Mouse (Mus musculus): ENCODE results near the gene Psme1. TPM values are rescaled to one million over a fixed set of nuclear protein-coding genes. Genes with fewer than 3 reads are reported as not detected.

Psme1 gene
- polyA plus RNA-seq, 1 experiment: 116 TPM

- H3K4me1 ChIP-seq (ENCODE audit: control insufficient read depth, insufficient read depth, low read length): no peaks in the 10 kb centered on the region
- no peak for TF ChIP-seq CTCF (IDR thresholded peaks at IDR 0.05; ENCODE audit: borderline replicate concordance, insufficient read depth, low read length)
- TF ChIP-seq POLR2A (IDR thresholded peaks at IDR 0.05; ENCODE audit: low read depth, low read length): no peak
- H3K4me3 ChIP-seq (ENCODE audit: insufficient read depth, low read length): no peak overlapping the region
- H3K27ac ChIP-seq (ENCODE audit: insufficient read depth, low read length): no peak overlapping the region
These were observed 30.4 kb downstream of the Psme1 start for GRCm38 (mm10) chr14:55608339-55608738.

GRCm38 (mm10) chr14:55613346-55613745 lies 35.4 kb downstream of the Psme1 start:
- no peak for TF ChIP-seq POLR2A (IDR thresholded peaks at IDR 0.05; ENCODE audit: low read depth, low read length)

GRCm38 (mm10) chr14:55614565-55615178 lies 36.7 kb downstream of the Psme1 start:
- Histone ChIP-seq H3K4me3 (ENCODE audit: insufficient read depth, low read length) (no peak overlapping the region), H3K4me1 (ENCODE audit: control insufficient read depth, insufficient read depth, low read length) (no peaks in the 10 kb centered on the region), H3K27ac (ENCODE audit: insufficient read depth, low read length) (no peak overlapping the region)
- no peak for TF ChIP-seq POLR2A (IDR thresholded peaks at IDR 0.05; ENCODE audit: low read depth, low read length)
- TF ChIP-seq CTCF (IDR thresholded peaks at IDR 0.05; ENCODE audit: borderline replicate concordance, insufficient read depth, low read length): no peak

More at GRCm38 (mm10) chr14:55613346-55613745, 35.4 kb downstream of the Psme1 start:
- H3K4me3 ChIP-seq (ENCODE audit: insufficient read depth, low read length): no peak overlapping the region
- H3K27ac ChIP-seq (ENCODE audit: insufficient read depth, low read length): no peak overlapping the region
- H3K4me1 ChIP-seq (ENCODE audit: control insufficient read depth, insufficient read depth, low read length): no peaks in the 10 kb centered on the region

GRCm38 (mm10) chr14:55615876-55616275 lies 38.0 kb downstream of the Psme1 start:
- Histone ChIP-seq H3K4me3 (ENCODE audit: insufficient read depth, low read length) (no peak overlapping the region), H3K27ac (ENCODE audit: insufficient read depth, low read length) (no peak overlapping the region), H3K4me1 (ENCODE audit: control insufficient read depth, insufficient read depth, low read length) (no peaks in the 10 kb centered on the region)
- TF ChIP-seq CTCF (IDR thresholded peaks at IDR 0.05; ENCODE audit: borderline replicate concordance, insufficient read depth, low read length) (no peak), POLR2A (IDR thresholded peaks at IDR 0.05; ENCODE audit: low read depth, low read length) (no peak)

GRCm38 (mm10) chr14:55616844-55617243 lies 38.9 kb downstream of the Psme1 start:
- H3K27ac ChIP-seq (ENCODE audit: insufficient read depth, low read length): no peak overlapping the region
- no peaks in the 10 kb centered on the region for H3K4me1 ChIP-seq (ENCODE audit: control insufficient read depth, insufficient read depth, low read length)
- no peak for TF ChIP-seq POLR2A (IDR thresholded peaks at IDR 0.05; ENCODE audit: low read depth, low read length)
- no peak for TF ChIP-seq CTCF (IDR thresholded peaks at IDR 0.05; ENCODE audit: borderline replicate concordance, insufficient read depth, low read length)
- no peak overlapping the region for H3K4me3 ChIP-seq (ENCODE audit: insufficient read depth, low read length)

GRCm38 (mm10) chr14:55617822-55618221 lies 39.9 kb downstream of the Psme1 start, which contains the start of gene Rec8:
Gene Rec8 (plus strand): TSS chr14:55618037.
- Histone ChIP-seq H3K4me1 (ENCODE audit: control insufficient read depth, insufficient read depth, low read length) (no peaks in the 10 kb centered on the region), H3K27ac (ENCODE audit: insufficient read depth, low read length) (no peak within 1 kb of the TSS), H3K4me3 (ENCODE audit: insufficient read depth, low read length) (no peak within 1 kb of the TSS)
- TF ChIP-seq POLR2A (IDR thresholded peaks at IDR 0.05; ENCODE audit: low read depth, low read length) (no peak), CTCF (IDR thresholded peaks at IDR 0.05; ENCODE audit: borderline replicate concordance, insufficient read depth, low read length) (no peak)

- TF ChIP-seq POLR2A (IDR thresholded peaks at IDR 0.05; ENCODE audit: low read depth, low read length): no peak
- no peak for TF ChIP-seq CTCF (IDR thresholded peaks at IDR 0.05; ENCODE audit: borderline replicate concordance, insufficient read depth, low read length)
- H3K27ac ChIP-seq (ENCODE audit: insufficient read depth, low read length): no peak overlapping the region
- no peak overlapping the region for H3K4me3 ChIP-seq (ENCODE audit: insufficient read depth, low read length)
- no peaks in the 10 kb centered on the region for H3K4me1 ChIP-seq (ENCODE audit: control insufficient read depth, insufficient read depth, low read length)
These were observed 40.7 kb downstream of the Psme1 start for GRCm38 (mm10) chr14:55618486-55619195.

- Histone ChIP-seq H3K4me3 (ENCODE audit: insufficient read depth, low read length) (no peak overlapping the region), H3K27ac (ENCODE audit: insufficient read depth, low read length) (no peak overlapping the region), H3K4me1 (ENCODE audit: control insufficient read depth, insufficient read depth, low read length) (no peaks in the 10 kb centered on the region)
- TF ChIP-seq POLR2A (IDR thresholded peaks at IDR 0.05; ENCODE audit: low read depth, low read length) (no peak), CTCF (IDR thresholded peaks at IDR 0.05; ENCODE audit: borderline replicate concordance, insufficient read depth, low read length) (no peak)
These were observed 50.3 kb downstream of the Psme1 start for GRCm38 (mm10) chr14:55628077-55628827.

- no peak overlapping the region for H3K27ac ChIP-seq (ENCODE audit: insufficient read depth, low read length)
- no peak overlapping the region for H3K4me3 ChIP-seq (ENCODE audit: insufficient read depth, low read length)
- 0 out of 2 replicates have a peak, but pooled peaks cover 4% of the 10 kb centered on the region for H3K4me1 ChIP-seq (ENCODE audit: control insufficient read depth, insufficient read depth, low read length)
- no peak for TF ChIP-seq POLR2A (IDR thresholded peaks at IDR 0.05; ENCODE audit: low read depth, low read length)
- TF ChIP-seq CTCF (IDR thresholded peaks at IDR 0.05; ENCODE audit: borderline replicate concordance, insufficient read depth, low read length): peak; percentile 84; the same call in 1 of the 2 replicates
These were observed 51.4 kb downstream of the Psme1 start for GRCm38 (mm10) chr14:55629312-55629711.

Other genes starting within 250 kb of the Psme1 start
- gene Dhrs4, start 99.4 kb upstream of the Psme1 start, polyA plus RNA-seq (2011; ENCODE audit: insufficient read length, low read depth, missing spikeins): 39.6 and 51.8 TPM in 2 replicates
- gene Carmil3, start 87.5 kb upstream of the Psme1 start, polyA plus RNA-seq (2011; ENCODE audit: insufficient read length, low read depth, missing spikeins): 0.77 and 2.9 TPM in 2 replicates
- gene Cpne6, start 67.7 kb upstream of the Psme1 start, polyA plus RNA-seq (2011; ENCODE audit: insufficient read length, low read depth, missing spikeins): not detected in 2 replicates
- gene Nrl, start 53.1 kb upstream of the Psme1 start, polyA plus RNA-seq (2011; ENCODE audit: insufficient read length, low read depth, missing spikeins): not detected in 2 replicates
- 120 and 151 TPM in 2 replicates for gene Pck2, start 37.9 kb upstream of the Psme1 start, polyA plus RNA-seq (2011; ENCODE audit: insufficient read length, low read depth, missing spikeins)
- 19.4 and 20.7 TPM in 2 replicates for gene Dcaf11, start 18.1 kb upstream of the Psme1 start, polyA plus RNA-seq (2011; ENCODE audit: insufficient read length, low read depth, missing spikeins)
- gene A730061H03Rik, start 17.7 kb upstream of the Psme1 start, polyA plus RNA-seq (2011; ENCODE audit: insufficient read length, low read depth, missing spikeins): not detected in 2 replicates
- gene Fitm1, start 2.5 kb upstream of the Psme1 start, polyA plus RNA-seq (2011; ENCODE audit: insufficient read length, low read depth, missing spikeins): not detected in 2 replicates
- gene Emc9, start 7.2 kb downstream of the Psme1 start, polyA plus RNA-seq (2011; ENCODE audit: insufficient read length, low read depth, missing spikeins): 8.9 and 10.0 TPM in 2 replicates
- 169 and 242 TPM in 2 replicates for gene Psme2, start 13.0 kb downstream of the Psme1 start, polyA plus RNA-seq (2011; ENCODE audit: insufficient read length, low read depth, missing spikeins)
- 17.0 and 24.7 TPM in 2 replicates for gene Rnf31, start 13.6 kb downstream of the Psme1 start, polyA plus RNA-seq (2011; ENCODE audit: insufficient read length, low read depth, missing spikeins)
- 24.2 and 33.2 TPM in 2 replicates for gene Irf9, start 25.4 kb downstream of the Psme1 start, polyA plus RNA-seq (2011; ENCODE audit: insufficient read length, low read depth, missing spikeins)
- gene Rec8, start 39.9 kb downstream of the Psme1 start, polyA plus RNA-seq (2011; ENCODE audit: insufficient read length, low read depth, missing spikeins): 0.65 TPM in 1 of 2 replicates, not detected in the other
- 131 and 143 TPM in 2 replicates for gene Ipo4, start 57.8 kb downstream of the Psme1 start, polyA plus RNA-seq (2011; ENCODE audit: insufficient read length, low read depth, missing spikeins)
- 13.1 and 22.2 TPM in 2 replicates for gene Gm49378, start 59.8 kb downstream of the Psme1 start, polyA plus RNA-seq (2011; ENCODE audit: insufficient read length, low read depth, missing spikeins)
- gene Tm9sf1, start 65.7 kb downstream of the Psme1 start, polyA plus RNA-seq (2011; ENCODE audit: insufficient read length, low read depth, missing spikeins): 77.1 and 90.9 TPM in 2 replicates
- gene Tssk4, start 72.1 kb downstream of the Psme1 start, polyA plus RNA-seq (2011; ENCODE audit: insufficient read length, low read depth, missing spikeins): 0.73 and 0.81 TPM in 2 replicates
- gene Mdp1, start 82.4 kb downstream of the Psme1 start, polyA plus RNA-seq (2011; ENCODE audit: insufficient read length, low read depth, missing spikeins): 28.9 and 30.0 TPM in 2 replicates
- gene Gmpr2, start 93.8 kb downstream of the Psme1 start, polyA plus RNA-seq (2011; ENCODE audit: insufficient read length, low read depth, missing spikeins): 33.6 and 34.1 TPM in 2 replicates
- 287 and 295 TPM in 2 replicates for gene Nedd8, start 94.0 kb downstream of the Psme1 start, polyA plus RNA-seq (2011; ENCODE audit: insufficient read length, low read depth, missing spikeins)
- gene Tinf2, start 103.7 kb downstream of the Psme1 start, polyA plus RNA-seq (2011; ENCODE audit: insufficient read length, low read depth, missing spikeins): 19.7 and 20.8 TPM in 2 replicates
- 0.25 and 0.32 TPM in 2 replicates for gene Tgm1, start 135.8 kb downstream of the Psme1 start, polyA plus RNA-seq (2011; ENCODE audit: insufficient read length, low read depth, missing spikeins)
- 11.5 and 16.3 TPM in 2 replicates for gene Rabggta, start 144.1 kb downstream of the Psme1 start, polyA plus RNA-seq (2011; ENCODE audit: insufficient read length, low read depth, missing spikeins)
- gene Dhrs1, start 167.6 kb downstream of the Psme1 start, polyA plus RNA-seq (2011; ENCODE audit: insufficient read length, low read depth, missing spikeins): 55.1 and 61.6 TPM in 2 replicates
- gene Nop9, start 167.6 kb downstream of the Psme1 start, polyA plus RNA-seq (2011; ENCODE audit: insufficient read length, low read depth, missing spikeins): 36.4 and 37.5 TPM in 2 replicates
- gene Cideb, start 180.3 kb downstream of the Psme1 start, polyA plus RNA-seq (2011; ENCODE audit: insufficient read length, low read depth, missing spikeins): 0.95 TPM in 1 of 2 replicates, not detected in the other
- 2.0 TPM in 2 replicates for gene Ltb4r2, start 183.3 kb downstream of the Psme1 start, polyA plus RNA-seq (2011; ENCODE audit: insufficient read length, low read depth, missing spikeins)
- 0.82 and 1.0 TPM in 2 replicates for gene Ltb4r1, start 187.8 kb downstream of the Psme1 start, polyA plus RNA-seq (2011; ENCODE audit: insufficient read length, low read depth, missing spikeins)
- gene Adcy4, start 206.0 kb downstream of the Psme1 start, polyA plus RNA-seq (2011; ENCODE audit: insufficient read length, low read depth, missing spikeins): 8.7 and 18.0 TPM in 2 replicates
- 109 and 141 TPM in 2 replicates for gene Ripk3, start 210.7 kb downstream of the Psme1 start, polyA plus RNA-seq (2011; ENCODE audit: insufficient read length, low read depth, missing spikeins)
- 88.8 and 98.2 TPM in 2 replicates for gene Nfatc4, start 245.0 kb downstream of the Psme1 start, polyA plus RNA-seq (2011; ENCODE audit: insufficient read length, low read depth, missing spikeins)

Data from embryonic fibroblast, embryonic 13.5 days (primary cell).